Comparison of ENCODE assay signal across 26 mouse cellular contexts in the genomic region with DNA sequence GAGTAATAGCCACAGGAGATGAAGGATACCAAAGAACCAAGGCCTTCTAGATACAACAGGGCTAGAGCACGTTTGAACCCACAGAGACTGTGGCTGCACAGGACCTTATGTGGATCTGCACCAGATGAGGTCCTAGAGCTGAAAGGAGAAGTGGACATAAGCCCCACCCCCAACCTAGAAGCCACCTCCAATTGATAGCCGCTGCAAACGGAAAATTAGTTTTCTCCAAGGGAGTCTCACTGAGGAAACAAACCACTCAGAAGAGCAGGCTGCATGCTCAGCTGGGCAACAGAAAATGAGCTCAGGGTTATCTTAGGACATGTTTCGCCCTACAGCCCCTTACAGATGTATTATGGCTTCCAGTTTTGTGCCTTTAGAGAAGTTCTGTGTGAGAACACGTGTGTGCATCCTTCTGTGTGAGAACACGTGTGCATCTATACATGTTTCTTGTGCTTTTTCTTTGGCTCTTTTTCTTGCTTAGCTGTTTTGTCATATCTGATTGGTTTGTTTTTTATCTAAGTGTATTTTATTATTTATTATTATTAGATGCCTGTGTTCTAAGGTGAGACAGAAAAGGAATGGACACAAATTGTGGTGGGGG. TPM values are rescaled to one million over a fixed set of nuclear protein-coding genes. Genes with fewer than 3 reads are reported as not detected.
DNase-seq lines count a peak whose midpoint lies in the region; ATAC-seq and TF ChIP-seq lines count a peak whose summit lies in the region.
"Had no signal": no experiment of that assay in that cellular context is flagged by ENCODE, and none has a peak within 500 bp of the region (broad histone marks: within the 10 kb centered on the region; RNA-seq: fewer than 3 reads in every experiment).

No protein-coding gene starts in this region.

- TF ChIP-seq EP300 in MEL (IDR thresholded peaks at IDR 0.05; ENCODE audit: low read depth in 1 of 2, low read length in 2 of 2), result peak; percentile 64

- peak in 1 of 2 experiments; percentile 84; a peak in 2 of 4 replicates for TF ChIP-seq POLR2A in MEL (IDR thresholded peaks at IDR 0.05; ENCODE audit: control insufficient read depth in 1 of 2, insufficient read depth in 1 of 2, low read depth in 1 of 2, low read length in 2 of 2, poor library complexity in 1 of 2)

- DNase-seq in A20 (ENCODE audit: low read depth, low spot score), result peak; percentile 49
- peak; percentile 91 for DNase-seq in MEL (ENCODE audit: low read depth, low spot score)
- no peak for DNase-seq in embryo, embryonic 10 days (ENCODE audit: low spot score)
- DNase-seq in kidney, postnatal 4 days, result no peak
- DNase-seq in ovary, postnatal 14 days (ENCODE audit: low spot score), result no peak
- DNase-seq: adrenal gland, adult 2 months; adrenal gland, postnatal 14 days; cerebellum, adult 18-20 months; cerebellum, adult 9-10 months; cerebellum, postnatal 25 days; forebrain, postnatal 0 days; gastrocnemius, postnatal 25 days; heart, adult 2 months; heart, postnatal 14 days; heart, postnatal 4 days; kidney, adult 2 months had no signal

- H3K9ac ChIP-seq in MEL (ENCODE audit: control insufficient read depth, low read depth, low read length, poor library complexity, severe bottlenecking), result peak overlapping the region; percentile 66
- H3K9ac ChIP-seq: forebrain, postnatal 0 days; heart, embryonic 13.5 days; hindbrain, embryonic 12.5 days; hindbrain, embryonic 15.5 days had no signal

- no peak for TF ChIP-seq RAD21 in MEL (IDR thresholded peaks at IDR 0.05; ENCODE audit: low read depth, low read length)

- peak; percentile 86 for ATAC-seq in granulocyte monocyte progenitor cell, adult 5-6 weeks (replicated peaks; ENCODE audit: poor library complexity, severe bottlenecking)
- ATAC-seq in megakaryocyte progenitor cell, adult 5-6 weeks (replicated peaks; ENCODE audit: poor library complexity), result peak; percentile 56
- no peak for ATAC-seq in erythroid progenitor cell, adult 5-6 weeks (replicated peaks; ENCODE audit: low FRiP score, poor library complexity, severe bottlenecking)
- ATAC-seq: forebrain, embryonic 14.5 days; forebrain, postnatal 0 days; intestine, postnatal 0 days; Patski had no signal

- H3K27ac ChIP-seq in MEL (ENCODE audit: control insufficient read depth, low read depth, low read length), result peak overlapping the region; percentile 82
- H3K27ac ChIP-seq: heart, adult 2 months; heart, embryonic 10.5 days; heart, embryonic 13.5 days; hindbrain, embryonic 12.5 days; hindbrain, embryonic 15.5 days had no signal

- no peaks in the 10 kb centered on the region for H3K9me3 ChIP-seq in MEL (replicated peaks; ENCODE audit: insufficient read depth, low read length)
- H3K9me3 ChIP-seq: heart, embryonic 10.5 days; heart, embryonic 13.5 days; hindbrain, embryonic 12.5 days; hindbrain, embryonic 15.5 days had no signal

- H3K79me2 ChIP-seq in MEL (ENCODE audit: control insufficient read depth, insufficient read depth, low read length, poor library complexity), result no peaks in the 10 kb centered on the region

- peak overlapping the region; percentile 19 to 53 for H3K4me3 ChIP-seq in MEL (ENCODE audit: control insufficient read depth in 1 of 2, insufficient read depth in 1 of 2, low read depth in 2 of 2, low read length in 2 of 2)
- H3K4me3 ChIP-seq: heart, adult 2 months; heart, embryonic 10.5 days; heart, embryonic 13.5 days; hindbrain, embryonic 12.5 days; hindbrain, embryonic 15.5 days had no signal

- H3K27me3 ChIP-seq in MEL (ENCODE audit: control insufficient read depth in 1 of 2, insufficient read depth in 2 of 2, low read length in 2 of 2), result no peaks in the 10 kb centered on the region
- H3K27me3 ChIP-seq: heart, embryonic 13.5 days; hindbrain, embryonic 12.5 days; hindbrain, embryonic 15.5 days; Patski had no signal

- no peak for TF ChIP-seq CTCF in MEL (IDR thresholded peaks at IDR 0.05 in 2 of 3, conservative IDR thresholded peaks at IDR 0.05 in 1 of 3; ENCODE audit: control insufficient read depth in 1 of 3, insufficient read depth in 1 of 3, low read depth in 2 of 3, low read length in 3 of 3, poor library complexity in 1 of 3, severe bottlenecking in 1 of 3)

- H3K4me1 ChIP-seq in MEL (ENCODE audit: control insufficient read depth in 1 of 2, insufficient read depth in 2 of 2, low read length in 2 of 2), result peaks cover 36 to 43% of the 10 kb centered on the region in 2 experiments
- H3K4me1 ChIP-seq: hindbrain, embryonic 12.5 days; hindbrain, embryonic 15.5 days had no signal

- H3K36me3 ChIP-seq in MEL (ENCODE audit: control insufficient read depth in 1 of 2, insufficient read depth in 2 of 2, low read length in 2 of 2), result peaks cover 5 to 40% of the 10 kb centered on the region in 2 experiments

TF ChIP-seq in MEL, 35 proteins besides CTCF, POLR2A, EP300 and RAD21 (continues in another document):
- peak; percentile 79; the same call in 1 of the 2 replicates for TF ChIP-seq CHD1 (IDR thresholded peaks at IDR 0.05; ENCODE audit: low read depth, low read length)
- TF ChIP-seq MAZ (IDR thresholded peaks at IDR 0.05; ENCODE audit: low read depth, low read length), result no peak
- no peak for TF ChIP-seq USF2 (IDR thresholded peaks at IDR 0.05; ENCODE audit: borderline replicate concordance in 1 of 2, insufficient read depth in 1 of 2, low read depth in 1 of 2, low read length in 2 of 2)
- peak; percentile 67; the same call in 1 of the 2 replicates for TF ChIP-seq ETS1 (IDR thresholded peaks at IDR 0.05; ENCODE audit: low read depth, low read length)
- peak; percentile 54; the same call in 1 of the 2 replicates for TF ChIP-seq TCF12 (IDR thresholded peaks at IDR 0.05; ENCODE audit: low read depth, low read length)
- peak; percentile 35; the same call in 1 of the 2 replicates for TF ChIP-seq HCFC1 (IDR thresholded peaks at IDR 0.05; ENCODE audit: low read depth, low read length)
- TF ChIP-seq NELFE (IDR thresholded peaks at IDR 0.05; ENCODE audit: low read depth, low read length), result peak; percentile 76
- TF ChIP-seq NRF1 (IDR thresholded peaks at IDR 0.05; ENCODE audit: insufficient read depth, low read depth, low read length, poor library complexity, severe bottlenecking), result 0 out of 2 replicates have a peak, but pooled peaks have one; percentile 13
- no peak for TF ChIP-seq KAT2A (conservative IDR thresholded peaks at IDR 0.05; ENCODE audit: low read depth, low read length)
- no peak for TF ChIP-seq UBTF (IDR thresholded peaks at IDR 0.05; ENCODE audit: borderline replicate concordance, insufficient read depth, low read depth, low read length)
- 0 out of 2 replicates have a peak, but pooled peaks have one; percentile 44 for TF ChIP-seq BHLHE40 (IDR thresholded peaks at IDR 0.05; ENCODE audit: borderline replicate concordance, low read depth, low read length)
- TF ChIP-seq POLR2AphosphoS2 (IDR thresholded peaks at IDR 0.05; ENCODE audit: low read length), result peak; percentile 63
- peak; percentile 73; the same call in 1 of the 2 replicates for TF ChIP-seq ZMIZ1 (IDR thresholded peaks at IDR 0.05; ENCODE audit: low read depth, low read length)
- TF ChIP-seq MXI1 (IDR thresholded peaks at IDR 0.05; ENCODE audit: low read depth, low read length), result peak; percentile 98
- 0 out of 2 replicates have a peak, but pooled peaks have one; percentile 37 for TF ChIP-seq JUND (IDR thresholded peaks at IDR 0.05; ENCODE audit: low read depth, low read length)
- peak; percentile 98 for TF ChIP-seq MAX (IDR thresholded peaks at IDR 0.05; ENCODE audit: low read length)
- peak; percentile 99 for TF ChIP-seq MYC (IDR thresholded peaks at IDR 0.05; ENCODE audit: low read depth, low read length)
- TF ChIP-seq E2F4 (IDR thresholded peaks at IDR 0.05; ENCODE audit: borderline replicate concordance, low read depth, low read length), result no peak
- no peak for TF ChIP-seq GABPA (IDR thresholded peaks at IDR 0.05; ENCODE audit: low read depth, low read length)
- TF ChIP-seq POLR2AphosphoS5 (IDR thresholded peaks at IDR 0.05; ENCODE audit: borderline replicate concordance, low read depth, low read length), result no peak
- no peak for TF ChIP-seq ZNF384 (IDR thresholded peaks at IDR 0.05; ENCODE audit: low read depth, low read length)
- no peak for TF ChIP-seq ELF1 (IDR thresholded peaks at IDR 0.05; ENCODE audit: low read depth, low read length)
- TF ChIP-seq CHD2 (IDR thresholded peaks at IDR 0.05; ENCODE audit: low read length), result peak; percentile 29; the same call in 1 of the 2 replicates
- no peak for TF ChIP-seq ZKSCAN1 (IDR thresholded peaks at IDR 0.05; ENCODE audit: low read depth, low read length)
- no peak for TF ChIP-seq MEF2A (IDR thresholded peaks at IDR 0.05; ENCODE audit: extremely low read depth, insufficient replicate concordance, low read depth, low read length, poor library complexity, severe bottlenecking)
- peak; percentile 28; the same call in 1 of the 2 replicates for TF ChIP-seq RCOR1 (IDR thresholded peaks at IDR 0.05; ENCODE audit: low read depth, low read length)
- no peak for TF ChIP-seq ZC3H11A (IDR thresholded peaks at IDR 0.05; ENCODE audit: low read depth, low read length)

RNA-seq across cellular contexts. Expression of a gene that starts 33.0 kb away (rescaled TPM):
- 8.6 and 8.8 TPM in 2 replicates for total RNA-seq in MEL (2012; rRNA removed)
- polyA plus RNA-seq in MEL (2012; ENCODE audit: insufficient read depth in 1 of 2, insufficient read length in 2 of 2, low read depth in 1 of 2, low replicate concordance in 2 of 2, missing spikeins in 1 of 2), result 10 to 100 TPM; 19.0 to 28.3 TPM
- total RNA-seq in granulocyte monocyte progenitor cell, adult 5-6 weeks (2014; fragmentation: Nextera tagmentation), result 18.0 and 25.6 TPM in 2 replicates
- total RNA-seq in granulocyte monocyte progenitor cell, adult 5-6 weeks (2017), result 15.3 and 15.8 TPM in 2 replicates
- total RNA-seq in megakaryocyte progenitor cell, adult 5-6 weeks (2015), result 18.8 and 23.0 TPM in 2 replicates
- total RNA-seq in megakaryocyte progenitor cell, adult 5-6 weeks (2017), result 12.7 and 13.2 TPM in 2 replicates
- 19.5 and 20.1 TPM in 2 replicates for total RNA-seq in erythroid progenitor cell, adult 5-6 weeks (2015; ENCODE audit: low replicate concordance)
- 8.5 and 15.5 TPM in 2 replicates for total RNA-seq in erythroid progenitor cell, adult 5-6 weeks (2017; ENCODE audit: low replicate concordance)

RNA-seq across cellular contexts. Expression of a gene that starts 59.3 kb away (rescaled TPM):
- 31.9 and 41.6 TPM in 2 replicates for total RNA-seq in MEL (2012; rRNA removed)
- 10 to 100 TPM in 1 of 2 experiments, not detected in 1; 38.2 TPM for polyA plus RNA-seq in MEL (2012; ENCODE audit: insufficient read depth in 1 of 2, insufficient read length in 2 of 2, low read depth in 1 of 2, low replicate concordance in 2 of 2, missing spikeins in 1 of 2)
- 16.5 and 16.7 TPM in 2 replicates for total RNA-seq in granulocyte monocyte progenitor cell, adult 5-6 weeks (2014; fragmentation: Nextera tagmentation)
- total RNA-seq in granulocyte monocyte progenitor cell, adult 5-6 weeks (2017), result 13.2 and 21.0 TPM in 2 replicates
- total RNA-seq in megakaryocyte progenitor cell, adult 5-6 weeks (2015), result 11.7 and 15.3 TPM in 2 replicates
- 13.1 and 20.9 TPM in 2 replicates for total RNA-seq in megakaryocyte progenitor cell, adult 5-6 weeks (2017)
- total RNA-seq in erythroid progenitor cell, adult 5-6 weeks (2015; ENCODE audit: low replicate concordance), result not detected in 2 replicates
- 2.7 TPM in 1 of 2 replicates, not detected in the other for total RNA-seq in erythroid progenitor cell, adult 5-6 weeks (2017; ENCODE audit: low replicate concordance)

Comparison
In these comparisons a context has a peak if more than half of its experiments do, and no peak if none do; other contexts are left out.
1. DNase-seq: peak in A20 (single experiment) and MEL (single experiment); none in embryo, embryonic 10 days (single experiment), kidney, postnatal 4 days (0 of 2) and ovary, postnatal 14 days (single experiment).